Mouse (Mus musculus) forebrain, embryonic 16.5 days (tissue): Measurements from ENCODE around the gene Brk1. TPM values are rescaled to one million over a fixed set of nuclear protein-coding genes. Genes with fewer than 3 reads are reported as not detected.

Experiments
- ATAC-seq: fragments of 200-750 bp; cut with Nextera tagmentation; 2 replicates; pipeline ENCODE4 v1.8.0; 2017; ENCODE audit warnings: mild to moderate bottlenecking, moderate library complexity
- H3K27ac ChIP-seq: fragments of 300-500 bp; sonication (generic); 2 replicates; pipeline ENCODE4 v1.5.1; 2014; ENCODE audit warnings: low read length, control low read depth
- H3K27me3 ChIP-seq: fragments of 300-500 bp; sonication (generic); replicated peaks from 2 replicates; pipeline ENCODE4 v1.6.1; 2014; ENCODE audit warnings: low read length; ENCODE audit not compliant: control insufficient read depth, insufficient read depth
- H3K36me3 ChIP-seq: fragments of 300-500 bp; sonication (generic); 2 replicates; pipeline ENCODE4 v1.6.1; 2014; ENCODE audit not compliant: control insufficient read depth, insufficient read depth
- H3K4me1 ChIP-seq: fragments of 300-500 bp; sonication (generic); replicated peaks from 2 replicates; pipeline ENCODE4 v1.6.1; 2014; ENCODE audit warnings: low read length; ENCODE audit not compliant: control insufficient read depth, insufficient read depth
- H3K4me2 ChIP-seq: fragments of 300-500 bp; sonication (generic); 2 replicates; pipeline ENCODE4 v1.6.1; 2014; ENCODE audit warnings: mild to moderate bottlenecking, low read length, control low read depth
- H3K4me3 ChIP-seq: fragments of 300-500 bp; sonication (generic); replicated peaks from 2 replicates; pipeline ENCODE4 v1.5.1; 2014; ENCODE audit warnings: mild to moderate bottlenecking, low read length, control low read depth
- H3K9ac ChIP-seq: fragments of 300-500 bp; sonication (generic); replicated peaks from 2 replicates; pipeline ENCODE4 v1.6.1; 2014; ENCODE audit warnings: low read depth, low read length, control low read depth
- H3K9me3 ChIP-seq: fragments of 300-500 bp; sonication (generic); 2 replicates; pipeline ENCODE4 v1.6.1; 2016; ENCODE audit warnings: low read length; ENCODE audit not compliant: control insufficient read depth
- WGBS: fragments of 180-500 bp; shearing (Covaris S2); extraction: QIAGEN DNeasy Blood & Tissue Kit; methylation state at CpG from one replicate; pipeline ENCODE4 v1.1.7; 2014; 5-methylcytosine and 5-hydroxymethylcytosine counted together
- polyA plus RNA-seq: library from polyadenylated mRNA; unstranded; fragments of >200 nt; fragmentation: Nextera tagmentation; extraction: Ambion mirVana; gene quantifications from 2 replicates; pipeline ENCODE4 v1.2.1, GENCODE M21; 2015

Brk1 gene
- polyA plus RNA-seq, 1 experiment from 2014 or later: 240 TPM

- H3K4me2 ChIP-seq: no peak overlapping the region
Observed at GRCm38 (mm10) chr6:113662964-113663700, 58.6 kb downstream of the Brk1 start.

GRCm38 (mm10) chr6:113664305-113664704 lies 59.7 kb downstream of the Brk1 start:
- Histone ChIP-seq H3K4me3 (no peak overlapping the region), H3K27me3 (no peaks in the 10 kb centered on the region), H3K9me3 (no peaks in the 10 kb centered on the region), H3K4me2 (no peak overlapping the region), H3K27ac (no peak overlapping the region), H3K4me1 (no peaks in the 10 kb centered on the region), H3K36me3 (no peaks in the 10 kb centered on the region), H3K9ac (no peak overlapping the region)
- WGBS: 81% methylated on average over 7 of the region's 7 CpGs
- no peak for ATAC-seq

More at GRCm38 (mm10) chr6:113662964-113663700, 58.6 kb downstream of the Brk1 start:
- 85% methylated on average over 8 of the region's 8 CpGs for WGBS
- Histone ChIP-seq H3K27me3 (no peaks in the 10 kb centered on the region), H3K9me3 (no peaks in the 10 kb centered on the region), H3K27ac (no peak overlapping the region), H3K4me1 (no peaks in the 10 kb centered on the region), H3K4me3 (no peak overlapping the region), H3K36me3 (no peaks in the 10 kb centered on the region), H3K9ac (no peak overlapping the region)
- no peak for ATAC-seq

Other genes with a start within 250 kb of the Brk1 start
- 83.3 and 88.8 TPM in 2 replicates for gene Tada3, start 226.9 kb upstream of the Brk1 start, polyA plus RNA-seq
- gene Arpc4, start 226.7 kb upstream of the Brk1 start, polyA plus RNA-seq: 407 and 414 TPM in 2 replicates
- gene Ttll3, start 215.5 kb upstream of the Brk1 start, polyA plus RNA-seq: 6.4 and 8.7 TPM in 2 replicates
- gene Rpusd3, start 185.4 kb upstream of the Brk1 start, polyA plus RNA-seq: 13.9 and 16.3 TPM in 2 replicates
- not detected in 2 replicates for gene Cidec, start 169.0 kb upstream of the Brk1 start, polyA plus RNA-seq
- gene Jagn1, start 162.2 kb upstream of the Brk1 start, polyA plus RNA-seq: 90.9 and 98.9 TPM in 2 replicates
- 0.07 TPM in 1 of 2 replicates, not detected in the other for gene Il17re, start 146.3 kb upstream of the Brk1 start, polyA plus RNA-seq
- 2.4 and 3.5 TPM in 2 replicates for gene Il17rc, start 133.3 kb upstream of the Brk1 start, polyA plus RNA-seq
- gene Creld1, start 121.5 kb upstream of the Brk1 start, polyA plus RNA-seq: 62.6 and 73.9 TPM in 2 replicates
- 5.2 and 8.5 TPM in 2 replicates for gene Prrt3, start 102.8 kb upstream of the Brk1 start, polyA plus RNA-seq
- gene Emc3, start 73.1 kb upstream of the Brk1 start, polyA plus RNA-seq: 106 and 108 TPM in 2 replicates
- gene Fancd2, start 73.1 kb upstream of the Brk1 start, polyA plus RNA-seq: 4.3 and 4.7 TPM in 2 replicates
- 0.19 TPM in 1 of 2 replicates, not detected in the other for gene Fancd2os, start 4.1 kb upstream of the Brk1 start, polyA plus RNA-seq
- gene Vhl, start 19.2 kb downstream of the Brk1 start, polyA plus RNA-seq: 78.1 and 82.2 TPM in 2 replicates
- 1.4 and 1.5 TPM in 2 replicates for gene Irak2, start 33.7 kb downstream of the Brk1 start, polyA plus RNA-seq
- gene Tatdn2, start 92.3 kb downstream of the Brk1 start, polyA plus RNA-seq: 1.1 and 1.6 TPM in 2 replicates
- gene Ghrl, start 115.1 kb downstream of the Brk1 start, polyA plus RNA-seq: 0.49 TPM in 1 of 2 replicates, not detected in the other
- 231 and 237 TPM in 2 replicates for gene Sec13, start 136.0 kb downstream of the Brk1 start, polyA plus RNA-seq